Mouse (Mus musculus) monocyte, adult 59 days (primary cell): Measurements from ENCODE around the gene F830045P16Rik. TPM values are rescaled to one million over a fixed set of nuclear protein-coding genes. Genes with fewer than 3 reads are reported as not detected.

Source experiments
- total RNA-seq, 2 experiments: library from RNA; stranded (reverse); gene quantifications; one replicate each; pipeline ENCODE4 v1.2.4; 2023

Gene F830045P16Rik
- under 1 TPM in 1 of 2 experiments, not detected in 1; 0.27 TPM for total RNA-seq

DNA sequence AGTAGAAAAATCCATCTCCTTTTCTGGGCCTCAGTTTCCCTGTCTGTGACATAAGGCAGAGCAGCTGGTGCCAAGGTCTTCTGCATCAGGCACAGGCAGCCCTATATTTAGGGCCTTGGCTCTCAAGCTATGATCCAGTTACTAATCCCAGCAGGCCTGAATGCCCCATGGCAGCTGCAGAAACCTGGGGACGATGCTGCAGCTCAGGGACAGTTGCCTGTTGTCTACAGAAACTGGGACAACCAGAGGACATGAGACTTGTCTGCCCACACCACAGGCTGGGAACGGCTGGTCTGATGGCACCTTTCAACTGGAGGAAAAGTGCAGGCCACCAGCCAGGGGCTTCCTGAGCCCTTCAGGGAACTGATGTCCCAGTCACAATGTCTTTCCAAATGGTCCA lies at the start of gene F830045P16Rik:
F830045P16Rik (minus strand) TSS at position 226 of the 400 bp plus-strand sequence.

Other genes starting within 250 kb of the F830045P16Rik start
- 1 to 10 TPM; 1.8 to 3.3 TPM for gene Ckap2l, start 239.4 kb downstream of the F830045P16Rik start, total RNA-seq
- 10 to 100 TPM; 12.8 to 17.0 TPM for gene Il1a, start 226.6 kb downstream of the F830045P16Rik start, total RNA-seq
- gene Il1b, start 165.5 kb downstream of the F830045P16Rik start, total RNA-seq: 100 to 1,000 TPM; 288 to 415 TPM
- 100 to 1,000 TPM; 846 to 850 TPM for gene Sirpa, start 56.2 kb upstream of the F830045P16Rik start, total RNA-seq
- gene Pdyn, start 163.2 kb upstream of the F830045P16Rik start, total RNA-seq: not detected